Mouse (Mus musculus): ENCODE data around the gene Zcchc17.

Zcchc17 gene

GRCm38 (mm10) chr4:130316691-130317090, 43.1 kb downstream of the Zcchc17 start:
- no peak for DNase-seq (ENCODE audit: low spot score)

GRCm38 (mm10) chr4:130315771-130316527, 43.8 kb downstream of the Zcchc17 start:
- DNase-seq (ENCODE audit: low spot score), result no peak

- no peak for DNase-seq (ENCODE audit: low spot score)
Measured at GRCm38 (mm10) chr4:130313552-130313951, 46.2 kb downstream of the Zcchc17 start.

GRCm38 (mm10) chr4:130312526-130312925, 47.2 kb downstream of the Zcchc17 start:
- no peak for DNase-seq (ENCODE audit: low spot score)

DNA sequence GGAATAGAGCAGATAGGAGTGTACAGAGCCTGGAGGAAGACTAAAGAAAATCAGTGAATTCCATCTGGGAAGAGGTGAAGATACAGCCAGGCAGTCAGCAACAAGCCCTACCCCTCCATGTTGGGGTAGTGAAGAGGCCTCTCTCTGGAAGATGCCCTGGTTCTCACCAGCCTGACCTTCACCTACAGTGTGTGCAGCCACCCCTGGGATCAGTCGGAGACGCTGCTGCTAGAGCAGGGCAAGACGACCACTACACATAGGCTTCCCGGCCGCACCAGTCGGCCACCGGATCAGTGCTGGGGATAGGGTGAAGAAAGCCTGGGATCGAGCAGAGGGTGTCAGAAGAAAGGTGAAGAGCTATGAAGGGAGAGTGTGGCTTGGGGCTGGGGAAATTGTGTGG, 50.5 kb downstream of the Zcchc17 start:
- DNase-seq (ENCODE audit: low spot score), result no peak

DNA sequence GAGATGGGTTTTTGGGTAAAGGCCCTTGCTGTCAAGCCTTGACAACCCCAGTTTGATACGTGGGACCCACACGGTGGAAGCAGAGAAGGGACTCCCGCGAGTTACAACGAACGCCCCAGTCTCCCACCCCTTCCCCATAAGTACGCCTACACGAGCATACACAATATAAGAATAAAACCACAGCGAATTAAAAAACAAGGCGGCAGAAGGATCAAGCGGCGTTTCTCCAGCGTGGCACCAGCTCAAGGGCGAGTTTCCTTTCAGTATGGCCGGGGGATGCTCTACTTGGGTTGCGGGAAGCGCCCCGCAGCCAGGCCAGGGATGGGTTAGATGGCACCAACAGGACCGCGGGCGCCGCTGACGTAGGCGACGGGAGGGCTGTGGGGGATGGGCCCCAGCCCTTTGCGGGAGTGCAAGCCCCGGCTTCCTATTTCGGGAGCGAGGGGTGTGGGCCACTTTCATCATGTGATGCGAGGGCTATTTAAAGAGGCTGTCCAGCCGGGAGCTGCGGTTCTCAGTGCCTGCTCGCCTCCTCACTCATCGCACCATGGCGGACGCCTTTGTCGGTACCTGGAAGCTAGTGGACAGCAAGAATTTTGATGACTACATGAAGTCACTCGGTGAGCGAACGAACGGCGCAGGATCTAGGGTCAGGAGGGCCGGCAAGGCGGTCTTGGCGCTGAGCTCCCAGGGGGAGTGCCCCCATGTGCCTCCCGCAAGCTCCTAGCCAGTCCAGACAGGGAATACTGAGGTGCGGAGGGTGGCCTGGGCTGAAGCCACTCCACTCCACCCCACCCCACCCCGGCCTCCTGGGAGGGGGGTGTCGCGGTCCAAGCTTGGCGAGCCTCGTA, 51.3 kb downstream of the Zcchc17 start, which contains the start of the genes Fabp3 and Gm10570:
Gene Fabp3 (plus strand): TSS at position 365 of the 851 bp plus-strand sequence.
Gene Gm10570 (minus strand): TSS at position 444 of the 851 bp plus-strand sequence.
- no peak for DNase-seq (ENCODE audit: low spot score)

DNA sequence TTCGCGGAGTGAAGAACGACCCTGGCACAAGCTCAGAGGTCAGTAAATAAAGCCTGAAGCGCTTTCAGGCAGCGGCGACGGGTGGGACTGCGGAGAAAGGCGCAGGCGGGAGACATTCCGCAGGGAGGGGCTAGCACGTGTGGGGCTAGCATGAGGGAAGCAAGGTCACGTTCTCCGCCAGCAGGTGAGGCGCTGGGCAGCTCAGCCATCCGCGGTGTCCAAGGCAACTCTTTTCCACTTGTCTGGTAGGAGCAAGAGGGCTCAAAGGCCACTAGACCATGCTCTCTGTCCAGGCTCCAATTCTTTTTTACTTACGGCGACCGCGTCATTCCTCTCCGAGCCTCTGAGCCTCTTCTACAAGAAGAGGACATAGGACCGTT, 51.9 kb downstream of the Zcchc17 start:
- DNase-seq (ENCODE audit: low spot score), result peak; percentile 8

DNA sequence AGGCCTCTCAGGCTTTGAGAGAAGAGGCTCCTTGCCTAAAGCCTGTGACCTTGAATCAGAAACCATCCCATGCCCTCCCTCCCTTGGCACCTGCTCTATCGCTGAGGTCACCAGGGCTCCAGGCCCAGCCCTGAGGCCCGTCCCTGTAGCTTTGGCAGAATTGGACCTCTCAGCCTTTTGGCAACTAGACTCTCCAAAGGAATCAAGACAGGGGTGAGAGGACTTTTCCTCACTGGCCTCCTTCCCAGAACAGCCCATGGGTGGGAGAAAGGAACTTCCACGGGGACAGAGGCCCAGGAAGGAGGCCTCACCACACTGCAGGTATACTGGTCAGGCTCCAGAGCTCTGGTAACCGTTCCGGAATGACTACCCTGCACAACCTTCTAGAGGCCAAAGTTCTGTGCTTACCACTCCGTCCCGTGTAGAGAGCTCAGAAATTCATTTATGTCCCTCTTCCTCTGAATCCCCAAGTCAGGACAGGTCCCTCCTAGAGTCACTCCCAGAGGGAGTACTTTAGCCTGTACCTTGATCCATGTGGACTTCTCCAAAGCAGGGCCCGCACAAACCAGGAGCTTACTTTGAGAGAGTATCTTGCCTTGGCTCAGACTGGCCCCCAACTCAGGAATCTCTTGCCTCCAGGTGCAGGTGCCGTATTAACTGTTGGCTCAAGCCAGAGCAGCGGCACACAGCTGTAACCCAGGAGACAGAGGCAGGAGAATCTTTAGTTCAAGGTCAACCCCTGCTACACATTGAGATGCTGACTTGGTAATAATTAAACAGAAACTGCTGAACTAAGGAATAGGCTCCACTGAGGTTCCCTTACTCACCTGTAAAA, 52.7 kb downstream of the Zcchc17 start:
- no peak for DNase-seq (ENCODE audit: low spot score)

GRCm38 (mm10) chr4:130304746-130305145, 55.0 kb downstream of the Zcchc17 start:
- no peak for DNase-seq (ENCODE audit: low spot score)

GRCm38 (mm10) chr4:130302285-130302870, 57.4 kb downstream of the Zcchc17 start:
- no peak for DNase-seq (ENCODE audit: low spot score)

DNA sequence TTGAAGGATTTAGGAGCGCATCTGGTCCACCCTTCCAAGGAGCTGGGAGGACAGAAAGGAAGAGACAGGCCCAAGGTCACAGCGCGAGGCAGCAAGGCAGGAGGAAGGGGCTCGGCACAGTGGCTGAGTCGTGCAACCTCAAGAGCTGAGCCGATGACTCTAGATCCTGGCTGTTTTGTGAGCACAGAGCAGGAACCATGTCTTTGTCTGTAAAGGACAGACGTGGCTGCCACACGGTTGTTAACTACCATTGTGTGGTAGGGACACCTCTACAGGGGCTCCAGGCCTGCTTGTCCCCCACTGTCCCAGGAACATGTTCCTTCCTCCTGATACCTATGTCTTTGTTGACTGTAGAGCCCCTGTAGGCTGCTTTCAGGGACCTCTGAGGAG, 60.1 kb downstream of the Zcchc17 start:
- DNase-seq (ENCODE audit: low spot score), result no peak

- DNase-seq (ENCODE audit: low spot score), result no peak
Measured at GRCm38 (mm10) chr4:130298877-130299628, 60.7 kb downstream of the Zcchc17 start.

- no peak for DNase-seq (ENCODE audit: low spot score)
Measured at GRCm38 (mm10) chr4:130297123-130297529, 62.6 kb downstream of the Zcchc17 start.

- no peak for DNase-seq (ENCODE audit: low spot score)
Measured at GRCm38 (mm10) chr4:130296243-130296965, 63.3 kb downstream of the Zcchc17 start.

- DNase-seq (ENCODE audit: low spot score), result no peak
Measured at GRCm38 (mm10) chr4:130295047-130295745, 64.5 kb downstream of the Zcchc17 start.

DNA sequence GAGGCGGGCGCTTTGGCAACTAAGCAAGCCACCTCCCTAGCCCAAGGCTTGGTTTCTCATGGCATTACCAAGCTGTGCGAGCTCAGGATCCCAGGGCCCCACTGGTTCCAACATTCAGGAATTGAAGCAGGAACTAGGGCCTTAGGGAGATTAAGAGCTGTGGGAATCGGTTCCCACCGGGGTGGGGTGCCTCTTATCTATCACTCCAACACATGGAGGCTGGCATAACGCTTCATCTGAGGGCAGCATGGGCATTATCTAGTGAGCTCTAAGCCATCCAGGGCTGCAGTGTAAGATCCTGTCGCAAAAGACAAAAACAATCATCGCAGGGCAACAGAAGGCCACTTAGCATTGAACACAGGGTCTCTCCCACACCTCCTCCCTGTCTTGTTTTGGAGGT, 65.2 kb downstream of the Zcchc17 start:
- DNase-seq (ENCODE audit: low spot score), result no peak

GRCm38 (mm10) chr4:130292271-130292670, 67.5 kb downstream of the Zcchc17 start:
- peak; percentile 52 for DNase-seq (ENCODE audit: low spot score)

DNA sequence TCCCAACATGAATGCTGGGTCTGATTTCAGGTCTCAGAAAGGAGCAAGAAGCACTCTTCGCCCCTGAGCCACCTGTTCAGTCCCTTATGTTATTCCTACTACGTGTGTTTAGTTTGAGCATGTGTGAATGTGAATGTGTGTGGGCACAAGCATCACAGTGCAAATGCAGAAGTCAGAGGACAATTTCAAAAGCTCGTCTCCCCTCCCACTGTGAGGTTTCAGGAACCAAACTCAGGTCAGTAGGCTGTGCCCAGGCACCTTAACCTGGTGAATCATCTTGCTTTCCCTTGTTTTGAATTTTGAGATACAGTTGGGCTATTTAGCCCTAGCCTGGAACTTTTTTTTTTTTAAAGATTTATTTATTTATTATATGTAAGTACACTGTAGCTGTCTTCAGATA, 69.9 kb downstream of the Zcchc17 start:
- no peak for DNase-seq (ENCODE audit: low spot score)

DNA sequence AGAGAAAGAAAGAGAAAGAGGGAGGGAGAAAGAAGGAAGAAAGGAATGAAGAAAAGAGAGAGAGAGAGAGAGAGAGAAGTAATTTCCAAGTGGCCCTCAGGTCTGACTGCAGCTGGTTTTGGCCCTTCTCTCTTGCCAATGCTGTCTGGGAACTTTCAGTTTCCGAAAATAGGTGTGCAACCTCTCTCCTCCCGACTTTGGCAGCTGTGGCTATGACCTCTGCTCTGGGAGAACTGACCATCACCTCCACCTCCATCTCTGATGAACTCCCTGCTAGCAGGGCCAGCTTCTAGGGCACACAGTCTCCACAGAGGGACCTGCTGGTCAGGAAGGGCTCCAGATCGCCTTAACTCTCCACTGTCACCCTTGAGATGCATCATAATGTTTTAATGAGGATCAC, 73.2 kb downstream of the Zcchc17 start:
- DNase-seq (ENCODE audit: low spot score), result no peak

- DNase-seq (ENCODE audit: low spot score), result no peak
Measured at GRCm38 (mm10) chr4:130283826-130284225, 75.9 kb downstream of the Zcchc17 start.
